Mouse (Mus musculus): ENCODE data around the gene Gab2. TPM values are rescaled to one million over a fixed set of nuclear protein-coding genes. Genes with fewer than 3 reads are reported as not detected.

The Gab2 gene
- polyA plus RNA-seq, 1 experiment: 25.8 TPM

GRCm38 (mm10) chr7:97306813-97307212 lies 225.4 kb downstream of the Gab2 start:
- DNase-seq: no peak
- WGBS: 98% methylated on average over 2 of the region's 2 CpGs
- TF ChIP-seq CTCF (IDR thresholded peaks at IDR 0.05; ENCODE audit: insufficient read depth, low read length) (no peak), POLR2A (IDR thresholded peaks at IDR 0.05; ENCODE audit: borderline replicate concordance, extremely low read depth, low read depth, low read length) (no peak)

DNA sequence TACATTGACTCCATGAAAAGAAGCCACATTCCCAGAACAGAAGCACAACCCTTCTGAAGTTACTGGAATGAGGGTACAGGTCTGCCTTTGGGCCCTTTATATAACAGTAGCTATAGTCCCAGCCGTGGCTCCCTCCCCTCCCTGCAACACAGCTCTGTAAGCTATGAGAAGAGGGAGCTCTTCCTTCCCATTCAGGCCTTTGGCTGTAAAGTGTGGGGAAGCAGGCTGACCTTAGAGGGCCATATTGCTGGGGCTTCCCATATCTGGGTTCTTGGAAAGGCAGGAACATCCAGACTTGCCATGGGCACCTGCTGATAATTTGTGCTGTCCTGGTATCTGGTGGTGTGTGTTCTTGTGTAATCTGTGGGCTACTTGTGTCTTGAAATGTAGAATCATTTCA lies 226.2 kb downstream of the Gab2 start:
- TF ChIP-seq CTCF (IDR thresholded peaks at IDR 0.05; ENCODE audit: insufficient read depth, low read length) (no peak), POLR2A (IDR thresholded peaks at IDR 0.05; ENCODE audit: borderline replicate concordance, extremely low read depth, low read depth, low read length) (no peak)
- H3K4me1 ChIP-seq (ENCODE audit: control insufficient read depth, insufficient read depth, low read length): no peaks in the 10 kb centered on the region
- DNase-seq: no peak
- no peak overlapping the region for H3K4me3 ChIP-seq (replicated peaks; ENCODE audit: extremely low read depth, low read depth, low read length)
- WGBS: 93% methylated on average over 1 of the region's 1 CpGs

More at GRCm38 (mm10) chr7:97306813-97307212, 225.4 kb downstream of the Gab2 start:
- Histone ChIP-seq H3K4me3 (replicated peaks; ENCODE audit: extremely low read depth, low read depth, low read length) (no peak overlapping the region), H3K4me1 (ENCODE audit: control insufficient read depth, insufficient read depth, low read length) (no peaks in the 10 kb centered on the region)

GRCm38 (mm10) chr7:97309461-97310340 lies 228.3 kb downstream of the Gab2 start:
- 85% methylated on average over 4 of the region's 4 CpGs for WGBS
- TF ChIP-seq POLR2A (IDR thresholded peaks at IDR 0.05; ENCODE audit: borderline replicate concordance, extremely low read depth, low read depth, low read length) (no peak), CTCF (IDR thresholded peaks at IDR 0.05; ENCODE audit: insufficient read depth, low read length) (no peak)

GRCm38 (mm10) chr7:97310341-97310635 lies 228.9 kb downstream of the Gab2 start:
- no peak for DNase-seq
- TF ChIP-seq POLR2A (IDR thresholded peaks at IDR 0.05; ENCODE audit: borderline replicate concordance, extremely low read depth, low read depth, low read length): no peak
- TF ChIP-seq CTCF (IDR thresholded peaks at IDR 0.05; ENCODE audit: insufficient read depth, low read length): no peak
- WGBS: 90% methylated on average over 3 of the region's 3 CpGs
- no peak overlapping the region for H3K4me3 ChIP-seq (replicated peaks; ENCODE audit: extremely low read depth, low read depth, low read length)
- H3K4me1 ChIP-seq (ENCODE audit: control insufficient read depth, insufficient read depth, low read length): no peaks in the 10 kb centered on the region

More at GRCm38 (mm10) chr7:97309461-97310340, 228.3 kb downstream of the Gab2 start:
- no peaks in the 10 kb centered on the region for H3K4me1 ChIP-seq (ENCODE audit: control insufficient read depth, insufficient read depth, low read length)
- DNase-seq: no peak
- H3K4me3 ChIP-seq (replicated peaks; ENCODE audit: extremely low read depth, low read depth, low read length): no peak overlapping the region

GRCm38 (mm10) chr7:97311620-97312019 lies 230.2 kb downstream of the Gab2 start:
- TF ChIP-seq POLR2A (IDR thresholded peaks at IDR 0.05; ENCODE audit: borderline replicate concordance, extremely low read depth, low read depth, low read length) (no peak), CTCF (IDR thresholded peaks at IDR 0.05; ENCODE audit: insufficient read depth, low read length) (no peak)
- H3K4me1 ChIP-seq (ENCODE audit: control insufficient read depth, insufficient read depth, low read length): no peaks in the 10 kb centered on the region
- WGBS: 89% methylated on average over 14 of the region's 14 CpGs
- H3K4me3 ChIP-seq (replicated peaks; ENCODE audit: extremely low read depth, low read depth, low read length): no peak overlapping the region
- no peak for DNase-seq

- no peaks in the 10 kb centered on the region for H3K4me1 ChIP-seq (ENCODE audit: control insufficient read depth, insufficient read depth, low read length)
- 87% methylated on average over 17 of the region's 17 CpGs for WGBS
- no peak for DNase-seq
- no peak overlapping the region for H3K4me3 ChIP-seq (replicated peaks; ENCODE audit: extremely low read depth, low read depth, low read length)
- TF ChIP-seq POLR2A (IDR thresholded peaks at IDR 0.05; ENCODE audit: borderline replicate concordance, extremely low read depth, low read depth, low read length) (no peak), CTCF (IDR thresholded peaks at IDR 0.05; ENCODE audit: insufficient read depth, low read length) (no peak)
Observed at GRCm38 (mm10) chr7:97312196-97312595, 230.8 kb downstream of the Gab2 start.

DNA sequence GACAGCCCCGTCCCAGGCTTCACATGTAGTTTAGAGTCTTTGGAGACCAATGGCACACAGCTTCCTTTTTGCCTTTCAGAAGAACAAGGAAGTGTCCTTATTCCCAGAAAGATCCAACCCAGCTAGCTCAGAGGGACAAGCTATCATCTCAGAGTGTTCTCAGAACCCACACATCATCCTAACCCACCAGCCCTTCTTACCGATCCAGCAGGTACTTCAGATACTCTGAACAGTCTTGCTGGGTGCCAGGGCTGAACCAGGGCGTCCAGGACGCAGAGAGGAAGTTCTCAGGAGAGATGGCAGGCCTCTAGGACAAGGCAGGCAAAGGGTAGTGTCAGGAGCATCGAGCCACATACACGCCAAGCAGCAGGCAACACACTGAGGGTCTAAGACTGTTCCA lies 231.5 kb downstream of the Gab2 start:
- Histone ChIP-seq H3K4me1 (ENCODE audit: control insufficient read depth, insufficient read depth, low read length) (no peaks in the 10 kb centered on the region), H3K4me3 (replicated peaks; ENCODE audit: extremely low read depth, low read depth, low read length) (no peak overlapping the region)
- DNase-seq: no peak
- TF ChIP-seq CTCF (IDR thresholded peaks at IDR 0.05; ENCODE audit: insufficient read depth, low read length) (no peak), POLR2A (IDR thresholded peaks at IDR 0.05; ENCODE audit: borderline replicate concordance, extremely low read depth, low read depth, low read length) (no peak)
- 83% methylated on average over 6 of the region's 6 CpGs for WGBS

DNA sequence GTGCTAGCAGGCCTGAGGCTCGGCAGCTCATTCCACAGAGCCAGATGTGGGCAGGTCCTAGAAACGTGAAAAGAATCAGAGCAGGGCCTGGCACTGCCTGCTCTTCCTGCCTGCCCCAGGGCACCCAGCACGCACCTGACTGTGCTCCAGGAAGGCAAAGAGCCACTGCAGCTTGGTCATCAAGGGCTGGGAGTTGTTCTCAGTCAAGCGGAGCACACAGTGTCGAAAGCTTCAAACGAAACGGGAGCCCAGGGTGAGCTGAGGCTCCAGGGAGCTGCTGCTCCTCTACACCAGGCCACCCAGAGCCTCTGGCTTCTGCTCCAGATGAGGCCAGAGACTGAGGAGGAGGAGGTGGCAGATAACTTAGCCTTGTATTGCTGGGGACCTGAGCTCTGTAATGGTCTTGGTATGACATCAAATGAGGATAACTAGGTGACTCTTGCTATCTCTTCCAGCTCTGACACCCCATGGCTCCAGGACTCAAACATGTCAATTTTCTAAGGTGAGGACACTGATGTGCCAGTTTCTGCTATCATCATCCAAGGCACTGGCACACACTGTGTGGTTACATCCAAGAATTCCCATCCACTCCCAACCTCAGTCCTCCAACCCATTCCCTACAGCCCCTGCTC lies 232.1 kb downstream of the Gab2 start:
- H3K4me1 ChIP-seq (ENCODE audit: control insufficient read depth, insufficient read depth, low read length): no peaks in the 10 kb centered on the region
- no peak overlapping the region for H3K4me3 ChIP-seq (replicated peaks; ENCODE audit: extremely low read depth, low read depth, low read length)
- 70% methylated on average over 7 of the region's 7 CpGs for WGBS
- no peak for TF ChIP-seq POLR2A (IDR thresholded peaks at IDR 0.05; ENCODE audit: borderline replicate concordance, extremely low read depth, low read depth, low read length)
- TF ChIP-seq CTCF (IDR thresholded peaks at IDR 0.05; ENCODE audit: insufficient read depth, low read length): no peak
- no peak for DNase-seq

GRCm38 (mm10) chr7:97314646-97315045 lies 233.3 kb downstream of the Gab2 start:
- WGBS: 79% methylated on average over 5 of the region's 5 CpGs
- Histone ChIP-seq H3K4me1 (ENCODE audit: control insufficient read depth, insufficient read depth, low read length) (no peaks in the 10 kb centered on the region), H3K4me3 (replicated peaks; ENCODE audit: extremely low read depth, low read depth, low read length) (no peak overlapping the region)
- no peak for DNase-seq
- no peak for TF ChIP-seq POLR2A (IDR thresholded peaks at IDR 0.05; ENCODE audit: borderline replicate concordance, extremely low read depth, low read depth, low read length)
- TF ChIP-seq CTCF (IDR thresholded peaks at IDR 0.05; ENCODE audit: insufficient read depth, low read length): no peak

- Histone ChIP-seq H3K4me1 (ENCODE audit: control insufficient read depth, insufficient read depth, low read length) (no peaks in the 10 kb centered on the region), H3K4me3 (replicated peaks; ENCODE audit: extremely low read depth, low read depth, low read length) (no peak overlapping the region)
- 89% methylated on average over 6 of the region's 6 CpGs for WGBS
- no peak for TF ChIP-seq POLR2A (IDR thresholded peaks at IDR 0.05; ENCODE audit: borderline replicate concordance, extremely low read depth, low read depth, low read length)
- TF ChIP-seq CTCF (IDR thresholded peaks at IDR 0.05; ENCODE audit: insufficient read depth, low read length): no peak
- no peak for DNase-seq
Observed at GRCm38 (mm10) chr7:97315656-97316055, 234.3 kb downstream of the Gab2 start.
